Mouse (Mus musculus): ENCODE measurements around the gene Tfeb.

- TF ChIP-seq POLR2A (IDR thresholded peaks at IDR 0.05; ENCODE audit: low read depth, low read length) (no peak), TCF12 (IDR thresholded peaks at IDR 0.05; ENCODE audit: low read depth, low read length) (no peak), RAD21 (IDR thresholded peaks at IDR 0.05; ENCODE audit: low read depth, low read length) (no peak), USF2 (conservative IDR thresholded peaks at IDR 0.05; ENCODE audit: low read depth, low read length) (no peak)
These were observed 76.8 kb downstream of the Tfeb start for GRCm38 (mm10) chr17:47813616-47814015.

All from CH12.LX (cell line).